Mouse (Mus musculus): ENCODE results near the gene Nudt5. TPM values are rescaled to one million over a fixed set of nuclear protein-coding genes. Genes with fewer than 3 reads are reported as not detected.

Gene Nudt5
- polyA plus RNA-seq, 1 experiment from 2014 or later, result 36.2 TPM

DNA sequence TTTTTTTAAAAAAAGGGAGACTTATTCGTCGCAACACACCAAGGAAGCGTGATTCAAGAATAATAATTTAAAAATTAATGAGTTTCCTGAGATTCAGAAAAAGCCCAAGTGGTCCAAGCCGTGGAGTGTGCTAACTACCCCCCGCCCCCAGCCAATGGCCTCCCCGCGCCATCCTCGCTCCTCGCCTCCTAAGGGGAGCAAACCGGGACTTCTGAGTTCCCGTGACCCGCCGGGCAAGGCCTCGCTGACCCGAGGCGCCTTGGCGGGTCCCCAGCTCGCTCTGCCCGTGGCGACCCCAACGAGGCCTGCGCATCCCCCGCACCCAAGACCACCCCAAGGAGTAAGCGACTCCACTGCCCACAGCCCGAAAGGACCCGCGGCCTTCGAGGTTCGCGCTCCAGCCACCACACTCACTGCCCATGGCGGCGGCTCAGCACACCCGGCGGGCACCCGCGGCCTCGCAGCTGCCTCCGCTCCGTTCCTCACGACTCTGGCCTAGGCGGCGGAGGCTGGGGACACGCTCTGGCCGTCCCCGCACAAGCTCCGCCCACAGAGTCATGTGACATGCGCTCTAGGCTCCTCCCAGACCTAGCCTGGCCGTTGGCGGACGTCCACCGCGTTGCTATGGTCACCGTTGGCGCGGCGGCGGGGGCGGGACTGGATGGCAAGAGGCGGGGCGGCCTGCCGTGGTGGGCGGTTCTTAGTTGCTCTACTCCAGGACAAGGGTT, 50.2 kb downstream of the Nudt5 start, which contains the start of gene Sec61a2:
Gene Sec61a2 (minus strand): TSS at position 590 of the 728 bp plus-strand sequence.
- no peaks in the 10 kb centered on the region for H3K27me3 ChIP-seq (replicated peaks; ENCODE audit: control insufficient read depth, insufficient read depth, low read length)
- H3K4me1 ChIP-seq (ENCODE audit: control insufficient read depth, insufficient read depth, low read length), result peaks cover 9% of the 10 kb centered on the region; the same call in 1 of the 2 replicates
- peak within 1 kb of the TSS; percentile 92 for H3K9ac ChIP-seq (ENCODE audit: low read length)
- WGBS, result under 1% methylated on average over 59 of the region's 62 CpGs
- peaks cover 16% of the 10 kb centered on the region for H3K36me3 ChIP-seq (ENCODE audit: control insufficient read depth, insufficient read depth, low read length)
- peak within 1 kb of the TSS; percentile 65; the same call in 1 of the 2 replicates for H3K27ac ChIP-seq (ENCODE audit: low read depth, low read length)
- peak within 1 kb of the TSS; percentile 89 for H3K4me3 ChIP-seq (ENCODE audit: low read depth, low read length)
- peak within 1 kb of the TSS; percentile 53 for H3K4me2 ChIP-seq (ENCODE audit: low read length)
- DNase-seq (ENCODE audit: low spot score) (peak; percentile 98), ATAC-seq (peak; percentile 99)
- H3K9me3 ChIP-seq (replicated peaks; ENCODE audit: control insufficient read depth, low read length), result no peaks in the 10 kb centered on the region

DNA sequence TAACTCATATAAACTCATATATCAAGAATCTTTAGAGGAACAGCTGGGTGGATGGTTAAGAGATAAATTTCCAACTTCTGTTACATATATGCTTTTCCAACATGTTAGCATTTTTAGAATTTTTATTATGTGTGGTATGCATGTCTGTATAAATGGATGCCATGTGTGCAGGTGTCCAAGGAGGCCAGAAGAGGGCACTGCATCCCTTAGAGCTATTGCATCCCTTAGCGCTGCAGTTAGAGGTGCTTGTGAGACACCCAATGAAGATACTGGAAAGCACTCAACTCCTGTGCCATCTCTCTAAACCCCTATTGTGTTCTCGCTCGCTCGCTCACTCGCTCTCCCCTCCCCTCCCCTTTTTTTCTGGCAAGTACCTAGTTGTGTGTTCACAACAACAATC, 55.3 kb downstream of the Nudt5 start:
- Histone ChIP-seq H3K27ac (ENCODE audit: low read depth, low read length) (no peak overlapping the region), H3K4me2 (ENCODE audit: low read length) (no peak overlapping the region), H3K4me1 (ENCODE audit: control insufficient read depth, insufficient read depth, low read length) (no peaks in the 10 kb centered on the region), H3K36me3 (ENCODE audit: control insufficient read depth, insufficient read depth, low read length) (0 out of 2 replicates have a peak, but pooled peaks cover 4% of the 10 kb centered on the region), H3K27me3 (replicated peaks; ENCODE audit: control insufficient read depth, insufficient read depth, low read length) (no peaks in the 10 kb centered on the region), H3K9me3 (replicated peaks; ENCODE audit: control insufficient read depth, low read length) (no peaks in the 10 kb centered on the region), H3K9ac (ENCODE audit: low read length) (no peak overlapping the region), H3K4me3 (ENCODE audit: low read depth, low read length) (no peak overlapping the region)
- ATAC-seq, result no peak
- 32% methylated on average over 5 of the region's 5 CpGs for whole genome bisulfite sequencing
- peak; percentile 60 for DNase-seq (ENCODE audit: low spot score)

DNA sequence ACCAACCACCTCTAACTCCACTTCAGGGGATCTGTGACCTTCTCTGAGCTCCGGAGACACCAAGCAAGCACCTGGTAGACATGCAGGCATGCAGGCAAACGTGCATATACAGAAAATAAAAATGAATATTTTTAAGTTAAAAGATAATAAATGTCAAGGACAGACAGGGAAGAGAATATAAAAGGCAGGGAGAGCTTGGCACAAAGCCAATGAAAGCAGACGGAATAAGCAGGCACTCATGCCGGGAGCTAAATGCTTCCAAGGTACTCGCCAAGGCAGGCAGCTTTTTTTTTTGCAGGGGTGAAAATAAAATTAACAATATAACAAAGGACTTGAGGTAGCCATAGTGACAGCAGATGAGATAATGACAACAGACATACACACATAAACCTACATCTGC, 61.3 kb downstream of the Nudt5 start:
- Histone ChIP-seq H3K27me3 (replicated peaks; ENCODE audit: control insufficient read depth, insufficient read depth, low read length) (no peaks in the 10 kb centered on the region), H3K9me3 (replicated peaks; ENCODE audit: control insufficient read depth, low read length) (no peaks in the 10 kb centered on the region), H3K27ac (ENCODE audit: low read depth, low read length) (no peak overlapping the region), H3K4me3 (ENCODE audit: low read depth, low read length) (no peak overlapping the region), H3K4me2 (ENCODE audit: low read length) (no peak overlapping the region), H3K36me3 (ENCODE audit: control insufficient read depth, insufficient read depth, low read length) (0 out of 2 replicates have a peak, but pooled peaks cover 4% of the 10 kb centered on the region), H3K9ac (ENCODE audit: low read length) (no peak overlapping the region), H3K4me1 (ENCODE audit: control insufficient read depth, insufficient read depth, low read length) (no peaks in the 10 kb centered on the region)
- 30% methylated on average over 5 of the region's 5 CpGs for WGBS
- ATAC-seq (peak; percentile 77; the same call in 1 of the 2 replicates), DNase-seq (ENCODE audit: low spot score) (peak; percentile 76)

DNA sequence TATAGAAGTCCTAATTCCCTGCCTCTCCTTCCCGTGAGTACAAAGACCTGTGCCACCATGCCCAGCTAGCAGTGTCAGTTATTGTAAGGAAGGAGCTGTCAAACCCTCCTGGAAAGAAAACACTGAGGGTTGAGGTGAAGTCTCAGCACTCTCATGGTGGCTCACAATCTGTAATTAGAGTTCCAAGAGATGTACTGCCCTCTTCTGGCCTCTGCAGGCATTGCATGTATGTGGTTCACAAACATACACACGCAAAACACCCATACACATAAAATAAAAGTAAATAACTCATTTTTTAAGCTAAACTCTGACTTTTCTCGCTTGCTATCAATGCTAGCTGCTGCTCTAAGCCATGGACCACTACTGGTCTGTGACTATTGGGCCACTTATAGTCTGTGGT, 61.8 kb downstream of the Nudt5 start:
- Histone ChIP-seq H3K27ac (ENCODE audit: low read depth, low read length) (0 out of 2 replicates have a peak overlapping the region, but pooled peaks have one; percentile 55), H3K4me1 (ENCODE audit: control insufficient read depth, insufficient read depth, low read length) (no peaks in the 10 kb centered on the region), H3K36me3 (ENCODE audit: control insufficient read depth, insufficient read depth, low read length) (0 out of 2 replicates have a peak, but pooled peaks cover 4% of the 10 kb centered on the region), H3K4me3 (ENCODE audit: low read depth, low read length) (no peak overlapping the region), H3K27me3 (replicated peaks; ENCODE audit: control insufficient read depth, insufficient read depth, low read length) (no peaks in the 10 kb centered on the region), H3K9me3 (replicated peaks; ENCODE audit: control insufficient read depth, low read length) (no peaks in the 10 kb centered on the region), H3K9ac (ENCODE audit: low read length) (no peak overlapping the region), H3K4me2 (ENCODE audit: low read length) (no peak overlapping the region)
- ATAC-seq, result peak; percentile 48; the same call in 1 of the 2 replicates
- peak; percentile 70 for DNase-seq (ENCODE audit: low spot score)
- WGBS, result 52% methylated on average over 3 of the region's 3 CpGs

DNA sequence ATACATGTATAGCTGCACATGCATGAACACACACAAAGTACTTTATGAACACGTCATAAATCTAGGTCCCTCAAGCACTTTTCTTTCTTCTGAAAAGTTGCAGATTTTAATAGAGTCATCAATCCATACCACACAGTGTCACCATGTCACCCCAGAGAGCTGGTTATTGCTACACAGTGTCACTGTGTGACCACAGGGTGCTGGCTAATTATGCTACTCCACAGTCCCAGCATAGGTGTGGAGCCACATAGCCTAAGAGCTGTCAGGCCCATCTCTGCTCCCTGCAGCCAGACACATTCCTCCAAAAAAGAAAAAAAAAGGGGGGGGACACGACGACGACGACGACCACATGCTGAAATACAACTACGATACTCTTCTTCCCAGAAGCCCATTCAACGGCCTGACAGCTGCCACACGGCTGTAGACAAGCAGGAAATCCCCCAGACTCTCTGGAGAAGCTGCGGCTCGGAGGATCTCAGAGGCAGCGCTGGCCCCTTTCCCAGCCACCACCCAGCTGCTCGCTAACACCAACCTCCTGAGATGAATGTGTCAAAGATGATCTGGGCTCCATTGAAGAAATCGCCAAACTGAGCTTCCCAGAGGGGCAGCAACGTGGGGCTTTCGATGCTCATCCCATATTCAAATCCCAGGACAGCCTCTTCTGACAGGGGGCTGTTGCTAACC, 66.6 kb downstream of the Nudt5 start:
- Histone ChIP-seq H3K9me3 (replicated peaks; ENCODE audit: control insufficient read depth, low read length) (no peaks in the 10 kb centered on the region), H3K27ac (ENCODE audit: low read depth, low read length) (no peak overlapping the region; the same call in 1 of the 2 replicates), H3K36me3 (ENCODE audit: control insufficient read depth, insufficient read depth, low read length) (0 out of 2 replicates have a peak, but pooled peaks cover 2% of the 10 kb centered on the region), H3K4me2 (ENCODE audit: low read length) (no peak overlapping the region), H3K27me3 (replicated peaks; ENCODE audit: control insufficient read depth, insufficient read depth, low read length) (no peaks in the 10 kb centered on the region), H3K4me1 (ENCODE audit: control insufficient read depth, insufficient read depth, low read length) (no peaks in the 10 kb centered on the region), H3K4me3 (ENCODE audit: low read depth, low read length) (no peak overlapping the region), H3K9ac (ENCODE audit: low read length) (no peak overlapping the region)
- peak; percentile 47 for DNase-seq (ENCODE audit: low spot score)
- WGBS, result 69% methylated on average over 16 of the region's 16 CpGs
- no peak for ATAC-seq

Other genes starting within 250 kb of the Nudt5 start
- 3.8 and 4.1 TPM in 2 replicates for gene Camk1d, start 130.5 kb upstream of the Nudt5 start, polyA plus RNA-seq (2014; fragmentation: Nextera tagmentation; extraction: Ambion mirVana)
- gene Cdc123, start 145 bp downstream of the Nudt5 start, polyA plus RNA-seq (2014; fragmentation: Nextera tagmentation; extraction: Ambion mirVana), result 278 and 301 TPM in 2 replicates
- gene Gm13199, start 17.9 kb downstream of the Nudt5 start, polyA plus RNA-seq (2014; fragmentation: Nextera tagmentation; extraction: Ambion mirVana), result 0.63 and 0.85 TPM in 2 replicates
- 80.3 and 86.8 TPM in 2 replicates for gene Sec61a2, start 50.4 kb downstream of the Nudt5 start, polyA plus RNA-seq (2014; fragmentation: Nextera tagmentation; extraction: Ambion mirVana)
- gene Dhtkd1, start 97.8 kb downstream of the Nudt5 start, polyA plus RNA-seq (2014; fragmentation: Nextera tagmentation; extraction: Ambion mirVana), result 2.5 and 3.5 TPM in 2 replicates
- gene Upf2, start 106.5 kb downstream of the Nudt5 start, polyA plus RNA-seq (2014; fragmentation: Nextera tagmentation; extraction: Ambion mirVana), result 7.6 and 7.8 TPM in 2 replicates